Mouse (Mus musculus) ES-E14 (cell line): ENCODE measurements around the gene Ncln.

Source experiments
- CHD2 ChIP-seq: IDR thresholded peaks from 2 replicates; pipeline ENCODE4 v1.6.1; 2014; ENCODE audit warnings: mild to moderate bottlenecking, low read depth, low read length, inconsistent platforms
- MAFK ChIP-seq: IDR thresholded peaks from 2 replicates; pipeline ENCODE4 v1.6.1; 2014; ENCODE audit warnings: mild to moderate bottlenecking, low read depth, low read length, inconsistent platforms; ENCODE audit not compliant: insufficient read depth
- ZC3H11A ChIP-seq: IDR thresholded peaks from 2 replicates; pipeline ENCODE4 v1.6.1; 2012; ENCODE audit warnings: low read depth, mild to moderate bottlenecking, inconsistent platforms, low read length, borderline replicate concordance
- ZNF384 ChIP-seq: IDR thresholded peaks from 2 replicates; pipeline ENCODE4 v1.6.1; 2012; ENCODE audit warnings: low read depth, low read length, inconsistent platforms

GRCm38 (mm10) chr10:81492606-81493240, 3.5 kb downstream of the Ncln start:
- TF ChIP-seq ZNF384 (no peak), MAFK (no peak), ZC3H11A (no peak), CHD2 (no peak)
